In the genomic region with DNA sequence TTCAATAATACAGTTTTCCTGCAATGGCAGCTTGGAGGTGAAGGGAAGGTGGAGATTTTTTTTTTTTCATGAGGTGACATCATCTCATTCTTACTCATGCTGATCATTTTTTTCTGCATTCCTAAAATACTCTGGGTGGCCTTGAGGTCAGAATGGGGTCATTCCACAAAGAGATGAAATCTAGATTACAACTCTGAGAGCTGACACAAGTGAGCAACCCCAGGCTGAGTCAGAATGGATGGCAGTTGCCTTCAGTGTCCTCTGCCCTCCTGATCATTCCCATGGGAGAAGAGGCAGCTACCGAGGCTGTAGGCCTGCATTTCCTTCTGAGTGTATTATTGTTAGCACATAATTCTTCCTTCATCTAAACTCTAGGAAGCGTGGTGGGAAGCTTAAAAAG, we compare ENCODE assay signal across 19 mouse cellular contexts.
A peak's percentile ranks its signal among the peaks of the same experiment; 100 is the strongest.
DNase-seq lines count a peak whose midpoint lies in the region; ATAC-seq lines count a peak whose summit lies in the region.
"Had no signal": no experiment of that assay in that cellular context is flagged by ENCODE, and none has a peak within 500 bp of the region (broad histone marks: within the 10 kb centered on the region; RNA-seq: fewer than 3 reads in every experiment).

No protein-coding gene starts in this region.

- H3K4me2 ChIP-seq in kidney, embryonic 16.5 days (replicated peaks; ENCODE audit: low read depth, low read length): no peak overlapping the region
- H3K4me2 ChIP-seq: hindbrain, embryonic 13.5 days; midbrain, embryonic 11.5 days; neural tube, embryonic 15.5 days had no signal

- H3K9ac ChIP-seq in kidney, embryonic 16.5 days (replicated peaks; ENCODE audit: low read length): no peak overlapping the region
- H3K9ac ChIP-seq: hindbrain, embryonic 13.5 days; neural tube, embryonic 15.5 days had no signal

- no peak for ATAC-seq in kidney, embryonic 16.5 days (ENCODE audit: low FRiP score, low TSS enrichment)

- no peaks in the 10 kb centered on the region for H3K4me1 ChIP-seq in kidney, embryonic 16.5 days (ENCODE audit: insufficient read depth, low read length)
- H3K4me1 ChIP-seq: heart, embryonic 10.5 days; hindbrain, embryonic 13.5 days; neural tube, embryonic 15.5 days had no signal

- no peaks in the 10 kb centered on the region for H3K27me3 ChIP-seq in kidney, embryonic 16.5 days (ENCODE audit: insufficient read depth, low read length)
- H3K27me3 ChIP-seq: hindbrain, embryonic 13.5 days; neural tube, embryonic 15.5 days had no signal

- H3K4me3 ChIP-seq in kidney, embryonic 16.5 days (ENCODE audit: low read length): no peak overlapping the region
- H3K4me3 ChIP-seq: heart, embryonic 10.5 days; hindbrain, embryonic 13.5 days; neural tube, embryonic 15.5 days had no signal

- H3K9me3 ChIP-seq in kidney, embryonic 16.5 days (ENCODE audit: low read length): no peaks in the 10 kb centered on the region
- H3K9me3 ChIP-seq: heart, embryonic 10.5 days; hindbrain, embryonic 13.5 days; neural tube, embryonic 15.5 days had no signal

- no peaks in the 10 kb centered on the region for H3K36me3 ChIP-seq in kidney, embryonic 16.5 days (ENCODE audit: insufficient read depth, low read length)
- H3K36me3 ChIP-seq: heart, embryonic 10.5 days; hindbrain, embryonic 13.5 days; neural tube, embryonic 15.5 days had no signal

- 45% methylated on average over 2 of the region's 2 CpGs for WGBS in kidney, embryonic 16.5 days

- DNase-seq in adrenal gland, adult (ENCODE audit: inconsistent age in 2 of 2, low spot score in 1 of 2): peak; percentile 65 to 85
- no peak for DNase-seq in adrenal gland, postnatal 4 days (ENCODE audit: low spot score in 2 of 2)
- peak; percentile 10 for DNase-seq in kidney, postnatal 14 days
- peak; percentile 25 for DNase-seq in embryo, embryonic 10.5 days (ENCODE audit: low spot score)
- DNase-seq in cerebellum, postnatal 36 days: no peak
- no peak for DNase-seq in lung, postnatal 10 days
- DNase-seq in thymus, adult 18-20 months: no peak
- DNase-seq: cerebellum, adult 2 months; gastrocnemius, postnatal 10 days; heart, postnatal 10 days; layer of hippocampus, postnatal 36 days; left cerebral cortex, postnatal 4 days; lung, postnatal 4 days; thymus, adult 2 months had no signal

- no peak overlapping the region for H3K27ac ChIP-seq in kidney, embryonic 16.5 days (ENCODE audit: low read length)
- H3K27ac ChIP-seq: heart, embryonic 10.5 days; hindbrain, embryonic 13.5 days; neural tube, embryonic 15.5 days had no signal

Comparison
In these comparisons a context has a peak if more than half of its experiments do, and no peak if none do; other contexts are left out.
1. DNase-seq: peak in adrenal gland, adult (2 of 2), kidney, postnatal 14 days (single experiment) and embryo, embryonic 10.5 days (single experiment); none in adrenal gland, postnatal 4 days (0 of 2), cerebellum, postnatal 36 days (0 of 2), lung, postnatal 10 days (single experiment) and thymus, adult 18-20 months (0 of 2).